Mouse (Mus musculus): Measurements from ENCODE around the gene Sec22a. TPM values are rescaled to one million over a fixed set of nuclear protein-coding genes. Genes with fewer than 3 reads are reported as not detected.

Sec22a gene
- polyA plus RNA-seq, 1 experiment from 2014 or later: 33.7 TPM

- 68% methylated on average over 5 of the region's 5 CpGs for WGBS
- Histone ChIP-seq H3K9me3 (replicated peaks) (no peaks in the 10 kb centered on the region), H3K4me1 (replicated peaks) (no peaks in the 10 kb centered on the region), H3K27ac (ENCODE audit: poor library complexity, severe bottlenecking) (no peak overlapping the region), H3K4me3 (no peak overlapping the region), H3K4me2 (no peak overlapping the region), H3K9ac (no peak overlapping the region), H3K36me3 (peaks cover 55% of the 10 kb centered on the region), H3K27me3 (replicated peaks) (no peaks in the 10 kb centered on the region)
- ATAC-seq (ENCODE audit: insufficient number of reproducible peaks, low FRiP score): no peak
Observed at GRCm38 (mm10) chr16:35297786-35298185, 65.9 kb downstream of the Sec22a start.

GRCm38 (mm10) chr16:35287244-35287643 lies 76.5 kb downstream of the Sec22a start:
- H3K4me2 ChIP-seq: no peak overlapping the region
- WGBS: 78% methylated on average over 5 of the region's 5 CpGs
- H3K27me3 ChIP-seq (replicated peaks): no peaks in the 10 kb centered on the region
- H3K27ac ChIP-seq (ENCODE audit: poor library complexity, severe bottlenecking): no peak overlapping the region
- no peak overlapping the region for H3K9ac ChIP-seq
- no peaks in the 10 kb centered on the region for H3K9me3 ChIP-seq (replicated peaks)
- no peak overlapping the region for H3K4me3 ChIP-seq
- no peak for ATAC-seq (ENCODE audit: insufficient number of reproducible peaks, low FRiP score)
- peaks cover 45% of the 10 kb centered on the region for H3K36me3 ChIP-seq
- H3K4me1 ChIP-seq (replicated peaks): no peaks in the 10 kb centered on the region

DNA sequence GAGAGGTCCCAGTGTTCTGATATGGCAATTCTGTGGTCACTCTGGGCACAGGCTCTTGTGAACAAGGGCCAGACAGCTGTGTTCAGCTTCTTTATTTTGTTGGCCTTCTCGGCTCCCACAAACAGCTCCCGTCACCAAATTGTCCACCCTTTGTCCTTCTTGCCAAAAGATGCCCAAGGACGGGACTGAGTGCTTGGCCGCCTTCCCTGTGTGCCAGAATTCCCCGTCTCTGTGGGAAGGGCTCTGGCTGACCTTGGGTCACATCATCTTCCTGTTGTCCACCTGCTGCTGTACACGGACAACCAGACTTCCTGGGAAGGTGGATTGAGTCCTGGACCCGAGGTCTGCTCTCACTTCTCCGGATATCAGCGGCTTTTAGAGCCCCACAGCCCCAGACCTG lies 77.9 kb downstream of the Sec22a start:
- H3K27me3 ChIP-seq (replicated peaks): no peaks in the 10 kb centered on the region
- ATAC-seq (ENCODE audit: insufficient number of reproducible peaks, low FRiP score): no peak
- peaks cover 44% of the 10 kb centered on the region for H3K36me3 ChIP-seq
- no peak overlapping the region for H3K27ac ChIP-seq (ENCODE audit: poor library complexity, severe bottlenecking)
- no peak overlapping the region for H3K9ac ChIP-seq
- H3K4me3 ChIP-seq: no peak overlapping the region
- H3K4me2 ChIP-seq: no peak overlapping the region
- 73% methylated on average over 9 of the region's 9 CpGs for WGBS
- H3K4me1 ChIP-seq (replicated peaks): no peaks in the 10 kb centered on the region
- no peaks in the 10 kb centered on the region for H3K9me3 ChIP-seq (replicated peaks)

- H3K9me3 ChIP-seq (replicated peaks): no peaks in the 10 kb centered on the region
- no peak overlapping the region for H3K4me2 ChIP-seq
- no peaks in the 10 kb centered on the region for H3K4me1 ChIP-seq (replicated peaks)
- 76% methylated on average over 2 of the region's 2 CpGs for WGBS
- no peak overlapping the region for H3K27ac ChIP-seq (ENCODE audit: poor library complexity, severe bottlenecking)
- peaks cover 48% of the 10 kb centered on the region for H3K36me3 ChIP-seq
- no peak overlapping the region for H3K9ac ChIP-seq
- no peak overlapping the region for H3K4me3 ChIP-seq
- no peaks in the 10 kb centered on the region; the same call in 1 of the 2 replicates for H3K27me3 ChIP-seq (replicated peaks)
- no peak for ATAC-seq (ENCODE audit: insufficient number of reproducible peaks, low FRiP score)
Observed at GRCm38 (mm10) chr16:35282456-35282855, 81.3 kb downstream of the Sec22a start.

DNA sequence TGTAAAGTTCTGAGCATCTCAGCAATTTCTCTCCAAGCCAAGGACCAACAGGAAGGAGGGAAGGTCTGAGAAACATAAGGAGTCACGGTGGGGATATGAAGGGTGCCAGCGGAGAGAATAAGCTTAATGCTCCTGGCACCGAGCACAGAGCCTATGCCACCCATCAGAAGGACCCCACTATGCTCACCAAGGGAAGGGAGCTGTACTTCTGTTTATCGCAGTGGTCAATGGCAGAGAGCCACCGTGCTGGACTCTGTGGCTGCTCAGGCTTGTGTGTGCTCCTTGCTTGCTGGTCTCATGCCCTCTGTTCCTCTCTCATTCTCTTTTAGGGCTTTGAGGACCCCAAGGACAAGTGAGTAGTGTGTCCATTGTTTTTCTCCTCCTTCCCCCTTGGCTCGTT lies 85.6 kb downstream of the Sec22a start:
- Histone ChIP-seq H3K4me1 (replicated peaks) (no peaks in the 10 kb centered on the region), H3K4me2 (no peak overlapping the region), H3K27me3 (replicated peaks) (peaks cover 28% of the 10 kb centered on the region), H3K4me3 (no peak overlapping the region), H3K36me3 (peaks cover 29% of the 10 kb centered on the region), H3K9me3 (replicated peaks) (no peaks in the 10 kb centered on the region), H3K27ac (ENCODE audit: poor library complexity, severe bottlenecking) (no peak overlapping the region), H3K9ac (no peak overlapping the region)
- ATAC-seq (ENCODE audit: insufficient number of reproducible peaks, low FRiP score): no peak
- 83% methylated on average over 6 of the region's 6 CpGs for WGBS

GRCm38 (mm10) chr16:35272417-35272816 lies 91.3 kb downstream of the Sec22a start:
- Histone ChIP-seq H3K9ac (no peak overlapping the region), H3K4me2 (no peak overlapping the region), H3K4me1 (replicated peaks) (peaks cover 8% of the 10 kb centered on the region), H3K4me3 (no peak overlapping the region), H3K36me3 (peaks cover 6% of the 10 kb centered on the region; the same call in 1 of the 2 replicates), H3K27me3 (replicated peaks) (peaks cover 37% of the 10 kb centered on the region), H3K9me3 (replicated peaks) (no peaks in the 10 kb centered on the region), H3K27ac (ENCODE audit: poor library complexity, severe bottlenecking) (no peak overlapping the region)
- WGBS: 60% methylated on average over 4 of the region's 4 CpGs
- ATAC-seq (ENCODE audit: insufficient number of reproducible peaks, low FRiP score): no peak

- H3K36me3 ChIP-seq: no peaks in the 10 kb centered on the region
- H3K9ac ChIP-seq: no peak overlapping the region
- ATAC-seq (ENCODE audit: insufficient number of reproducible peaks, low FRiP score): no peak
- H3K27ac ChIP-seq (ENCODE audit: poor library complexity, severe bottlenecking): no peak overlapping the region
- H3K4me3 ChIP-seq: no peak overlapping the region
- H3K4me2 ChIP-seq: no peak overlapping the region
- peaks cover 8% of the 10 kb centered on the region for H3K4me1 ChIP-seq (replicated peaks)
- peaks cover 29% of the 10 kb centered on the region for H3K27me3 ChIP-seq (replicated peaks)
- 52% methylated on average over 4 of the region's 4 CpGs for WGBS
- H3K9me3 ChIP-seq (replicated peaks): no peaks in the 10 kb centered on the region
Observed at GRCm38 (mm10) chr16:35271572-35271971, 92.1 kb downstream of the Sec22a start.

DNA sequence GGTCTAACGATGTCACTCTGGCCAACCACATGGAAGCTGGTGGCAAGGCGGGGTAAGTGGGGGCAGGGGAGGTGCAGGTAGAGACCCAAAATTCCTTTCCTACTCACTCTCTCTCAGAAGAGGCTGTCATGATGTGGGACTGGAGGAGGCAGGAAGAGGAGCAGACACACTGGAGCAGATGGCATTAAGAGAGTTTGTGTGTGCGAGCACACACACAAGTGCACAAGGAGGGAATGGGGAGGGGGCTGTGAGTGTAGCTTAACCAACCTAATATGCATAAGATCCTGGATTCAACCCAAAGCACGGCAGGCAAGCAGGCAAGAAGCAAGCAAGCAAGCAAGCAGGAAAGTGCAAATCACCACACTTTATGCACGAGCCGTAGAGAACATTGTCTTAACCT lies 92.8 kb downstream of the Sec22a start:
- Histone ChIP-seq H3K9ac (no peak overlapping the region), H3K9me3 (replicated peaks) (no peaks in the 10 kb centered on the region), H3K4me3 (no peak overlapping the region), H3K4me1 (replicated peaks) (peaks cover 8% of the 10 kb centered on the region), H3K36me3 (no peaks in the 10 kb centered on the region), H3K27me3 (replicated peaks) (peaks cover 27% of the 10 kb centered on the region), H3K27ac (ENCODE audit: poor library complexity, severe bottlenecking) (no peak overlapping the region), H3K4me2 (no peak overlapping the region)
- ATAC-seq (ENCODE audit: insufficient number of reproducible peaks, low FRiP score): no peak
- WGBS: 76% methylated on average over 6 of the region's 6 CpGs

- no peak for ATAC-seq (ENCODE audit: insufficient number of reproducible peaks, low FRiP score)
- no peak overlapping the region for H3K4me2 ChIP-seq
Observed at GRCm38 (mm10) chr16:35270353-35270934, 93.3 kb downstream of the Sec22a start.

More at GRCm38 (mm10) chr16:35270353-35270934, 93.3 kb downstream of the Sec22a start:
- H3K4me1 ChIP-seq (replicated peaks): peaks cover 8% of the 10 kb centered on the region
- H3K9me3 ChIP-seq (replicated peaks): no peaks in the 10 kb centered on the region
- no peaks in the 10 kb centered on the region for H3K36me3 ChIP-seq
- no peak overlapping the region for H3K9ac ChIP-seq
- H3K27me3 ChIP-seq (replicated peaks): peaks cover 27% of the 10 kb centered on the region
- no peak overlapping the region for H3K4me3 ChIP-seq
- 37% methylated on average over 10 of the region's 10 CpGs for WGBS
- H3K27ac ChIP-seq (ENCODE audit: poor library complexity, severe bottlenecking): no peak overlapping the region

Other genes with a start within 250 kb of the Sec22a start
- 7.8 and 8.3 TPM in 2 replicates for gene Adcy5, start 209.0 kb downstream of the Sec22a start, polyA plus RNA-seq (2016; fragmentation: Nextera tagmentation; extraction: Ambion mirVana)
- 31.6 and 32.9 TPM in 2 replicates for gene Pdia5, start 127.0 kb upstream of the Sec22a start, polyA plus RNA-seq (2016; fragmentation: Nextera tagmentation; extraction: Ambion mirVana)
- gene Sema5b, start 177.2 kb upstream of the Sec22a start, polyA plus RNA-seq (2016; fragmentation: Nextera tagmentation; extraction: Ambion mirVana): 2.7 and 3.2 TPM in 2 replicates